Mouse (Mus musculus) liver, adult (tissue): ENCODE results near the gene Spag5.

Experiments used
- GATA4 ChIP-seq: IDR thresholded peaks from 2 replicates; pipeline ENCODE4 v1.6.1; 2014; ENCODE audit warnings: mild to moderate bottlenecking, low read length; ENCODE audit not compliant: insufficient replicate concordance

Spag5 gene

DNA sequence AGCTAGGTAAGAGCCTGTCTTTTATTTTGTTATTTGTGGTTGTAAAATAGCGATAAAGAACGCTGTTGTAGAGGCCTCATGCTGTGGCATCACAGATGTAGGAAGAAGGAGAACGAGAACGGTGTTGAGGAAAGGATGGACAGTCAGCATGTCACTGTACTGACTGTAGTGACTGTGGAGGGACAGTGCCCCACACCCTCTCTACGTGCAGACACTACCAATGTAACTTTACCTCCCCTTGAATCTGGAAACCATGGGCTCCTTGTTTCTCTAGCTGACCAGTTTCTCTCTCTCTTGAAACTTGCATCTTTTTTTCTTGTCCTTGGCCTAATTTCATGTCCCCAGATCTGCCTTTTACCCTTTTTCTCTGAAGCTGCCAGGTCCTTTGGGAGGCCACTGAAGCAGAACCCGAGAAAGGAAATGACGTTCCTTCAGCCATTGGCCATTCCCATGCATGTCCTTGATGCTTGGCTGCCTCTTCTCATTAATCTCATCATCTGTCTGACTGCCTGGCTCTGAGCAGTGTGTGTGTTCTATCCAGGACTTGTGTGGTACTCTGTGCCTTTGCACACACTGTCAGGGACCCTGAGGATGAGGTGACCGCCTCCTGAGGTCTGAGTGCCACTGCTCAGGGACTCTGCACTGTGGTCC is 9.7 kb downstream of the Spag5 start:
- TF ChIP-seq GATA4, result no peak

DNA sequence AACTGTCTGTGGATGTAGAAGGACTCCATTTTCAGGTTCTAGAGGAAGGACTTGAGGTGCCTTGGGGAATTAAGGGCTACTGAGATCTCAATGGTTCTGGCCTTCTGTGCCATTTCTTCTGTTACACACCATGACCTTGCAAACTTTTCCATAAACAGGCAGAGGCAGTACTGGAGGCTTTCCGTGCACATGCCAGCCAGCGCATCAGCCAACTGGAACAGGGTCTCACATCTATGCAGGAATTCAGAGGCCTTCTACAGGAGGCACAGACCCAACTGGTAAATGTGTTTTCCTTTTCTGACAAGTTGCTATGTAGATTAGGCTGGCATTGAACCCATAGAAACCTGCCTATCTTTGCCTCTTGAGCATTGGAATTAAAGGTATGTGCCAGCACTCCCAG is 12.3 kb downstream of the Spag5 start:
- no peak for TF ChIP-seq GATA4

DNA sequence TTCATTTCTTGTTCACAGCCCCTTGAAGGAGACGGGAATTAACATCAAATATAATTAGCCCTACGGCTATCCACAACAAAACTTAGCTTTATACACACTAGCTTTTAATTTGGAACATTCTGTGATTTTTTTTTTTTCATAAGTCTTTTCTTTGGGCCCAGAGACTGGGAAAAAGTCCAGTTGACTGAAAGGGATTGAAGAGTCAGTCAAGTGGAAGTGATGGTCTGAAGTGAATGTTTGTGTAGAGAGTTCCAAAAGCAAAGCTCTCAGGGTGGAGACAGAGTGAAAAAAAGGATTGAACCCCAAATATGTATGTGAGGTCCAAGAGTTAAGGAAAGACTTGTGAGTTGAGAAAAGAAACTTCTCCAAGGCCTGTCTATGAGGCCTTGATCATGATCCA is 17.1 kb downstream of the Spag5 start:
- TF ChIP-seq GATA4, result no peak

DNA sequence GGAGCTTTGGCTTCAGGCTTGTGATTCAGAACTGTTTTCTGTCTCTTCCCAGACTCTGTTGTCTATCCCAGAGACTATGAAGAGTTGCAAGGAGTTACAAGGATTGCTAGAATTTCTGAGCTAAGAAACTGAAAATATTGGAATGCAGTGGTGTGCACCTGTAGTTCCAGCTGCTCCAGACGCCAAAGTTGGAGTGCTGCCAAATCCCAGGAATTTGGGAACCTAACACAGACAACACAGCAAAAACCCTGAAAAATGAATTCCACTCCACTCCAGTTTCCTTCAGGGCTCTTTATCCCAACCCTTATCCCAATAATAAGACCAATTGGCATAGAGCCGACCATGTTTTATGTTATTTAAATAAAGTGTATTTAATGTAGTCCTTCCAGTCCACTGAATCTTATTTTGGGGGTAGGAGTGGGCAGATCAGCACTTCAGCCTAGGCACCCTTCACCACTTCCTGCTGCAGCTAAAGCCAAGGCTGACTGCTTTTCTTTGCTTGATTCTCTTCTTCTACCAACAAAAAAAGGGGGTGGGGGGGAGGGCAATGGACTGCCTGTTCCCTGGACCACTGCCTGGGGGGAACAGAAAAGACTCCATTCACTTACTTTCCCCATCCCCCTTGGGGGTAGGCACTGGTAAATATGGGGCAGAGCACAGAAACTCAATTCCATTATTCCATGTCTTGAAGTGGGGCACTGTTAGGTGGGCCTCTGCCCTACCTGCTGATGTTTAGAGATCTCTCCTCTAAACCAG is 20.9 kb downstream of the Spag5 start:
- no peak for TF ChIP-seq GATA4

DNA sequence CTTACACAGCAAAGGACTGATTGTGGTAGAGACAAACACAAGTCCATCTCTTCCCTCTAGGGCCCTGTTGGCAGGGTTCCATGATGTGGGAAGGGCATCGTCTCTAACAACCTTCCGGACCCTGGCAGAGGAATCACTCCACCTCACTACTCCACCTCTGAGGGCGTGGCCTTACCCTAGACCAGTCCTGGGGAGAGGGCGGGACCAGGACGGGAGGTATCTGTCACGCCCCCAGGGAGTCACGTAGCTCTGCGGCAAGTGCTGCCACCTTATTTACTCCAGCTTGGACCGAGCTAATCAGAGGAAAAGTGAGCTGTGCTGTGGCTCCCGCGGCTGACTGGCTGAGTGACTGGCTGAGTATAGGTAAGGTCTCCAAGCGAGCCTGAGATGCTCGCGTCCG is 21.5 kb downstream of the Spag5 start, which contains the start of gene Aldoc:
TSS of gene Aldoc (plus strand) at position 109 of the 400 bp plus-strand sequence.
- TF ChIP-seq GATA4, result no peak

DNA sequence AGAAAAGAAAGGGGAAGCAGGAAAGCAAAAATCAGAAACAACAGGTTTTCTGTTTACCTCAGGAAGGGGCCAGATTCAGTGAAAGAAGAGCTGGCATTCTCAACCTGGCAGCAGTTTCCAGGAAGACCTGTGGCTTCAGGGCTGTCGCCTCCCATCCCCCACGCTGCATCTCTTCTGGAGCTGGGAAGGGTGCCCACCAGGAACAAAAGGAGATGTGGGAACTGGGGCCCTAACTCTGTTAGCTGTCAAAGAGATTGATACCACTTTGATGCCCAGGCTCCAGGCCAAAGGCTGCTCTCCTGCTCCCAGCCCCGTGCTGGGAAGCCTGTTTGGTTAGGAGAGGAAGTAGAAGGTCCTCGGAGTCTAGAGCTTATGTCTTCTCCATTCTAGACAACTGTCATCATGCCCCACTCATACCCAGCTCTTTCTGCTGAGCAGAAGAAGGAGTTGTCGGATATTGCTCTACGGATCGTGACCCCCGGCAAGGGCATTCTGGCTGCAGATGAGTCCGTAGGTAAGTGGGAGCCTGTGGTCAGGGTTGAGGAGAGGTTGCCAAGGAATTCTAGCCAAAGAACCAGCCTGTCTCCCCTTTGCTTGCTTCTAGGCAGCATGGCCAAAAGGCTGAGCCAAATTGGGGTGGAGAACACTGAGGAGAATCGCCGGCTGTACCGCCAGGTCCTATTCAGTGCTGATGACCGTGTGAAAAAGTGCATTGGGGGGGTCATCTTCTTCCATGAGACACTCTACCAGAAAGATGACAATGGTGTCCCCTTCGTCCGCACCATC is 22.9 kb downstream of the Spag5 start:
- TF ChIP-seq GATA4, result no peak

DNA sequence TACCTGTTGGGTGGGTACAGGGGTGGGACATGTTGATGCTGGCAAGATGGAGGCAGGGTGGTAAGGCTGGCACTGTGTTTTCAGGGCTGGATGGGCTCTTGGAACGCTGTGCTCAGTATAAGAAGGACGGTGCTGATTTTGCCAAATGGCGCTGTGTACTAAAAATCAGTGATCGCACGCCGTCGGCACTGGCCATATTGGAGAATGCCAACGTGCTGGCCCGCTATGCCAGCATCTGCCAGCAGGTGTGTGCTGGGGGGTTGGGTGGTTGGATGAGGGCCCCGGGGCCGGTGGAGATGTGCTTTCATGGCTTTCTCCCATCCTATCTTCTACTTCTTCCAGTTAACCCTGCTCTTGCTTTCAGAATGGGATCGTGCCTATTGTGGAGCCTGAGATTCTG is 23.6 kb downstream of the Spag5 start:
- no peak for TF ChIP-seq GATA4

DNA sequence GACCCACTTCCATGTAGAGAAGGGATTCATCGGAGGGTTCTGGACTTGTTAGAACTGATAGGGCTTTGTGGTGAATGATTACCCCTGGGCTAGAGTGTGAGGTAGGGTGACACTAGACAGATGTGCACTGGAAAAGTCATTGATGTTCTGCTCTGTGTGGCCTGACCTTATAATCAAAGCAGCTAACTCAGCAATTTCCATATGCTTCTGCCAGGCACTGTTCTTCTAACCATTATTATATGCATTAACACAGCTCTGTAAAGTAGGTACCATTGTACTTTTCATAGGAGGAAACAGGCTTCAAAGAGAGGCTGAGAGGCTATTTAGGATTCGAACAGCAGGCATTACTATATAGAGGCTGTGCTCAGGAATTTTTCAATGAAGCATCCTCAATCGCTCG is 25.9 kb downstream of the Spag5 start:
- no peak for TF ChIP-seq GATA4

DNA sequence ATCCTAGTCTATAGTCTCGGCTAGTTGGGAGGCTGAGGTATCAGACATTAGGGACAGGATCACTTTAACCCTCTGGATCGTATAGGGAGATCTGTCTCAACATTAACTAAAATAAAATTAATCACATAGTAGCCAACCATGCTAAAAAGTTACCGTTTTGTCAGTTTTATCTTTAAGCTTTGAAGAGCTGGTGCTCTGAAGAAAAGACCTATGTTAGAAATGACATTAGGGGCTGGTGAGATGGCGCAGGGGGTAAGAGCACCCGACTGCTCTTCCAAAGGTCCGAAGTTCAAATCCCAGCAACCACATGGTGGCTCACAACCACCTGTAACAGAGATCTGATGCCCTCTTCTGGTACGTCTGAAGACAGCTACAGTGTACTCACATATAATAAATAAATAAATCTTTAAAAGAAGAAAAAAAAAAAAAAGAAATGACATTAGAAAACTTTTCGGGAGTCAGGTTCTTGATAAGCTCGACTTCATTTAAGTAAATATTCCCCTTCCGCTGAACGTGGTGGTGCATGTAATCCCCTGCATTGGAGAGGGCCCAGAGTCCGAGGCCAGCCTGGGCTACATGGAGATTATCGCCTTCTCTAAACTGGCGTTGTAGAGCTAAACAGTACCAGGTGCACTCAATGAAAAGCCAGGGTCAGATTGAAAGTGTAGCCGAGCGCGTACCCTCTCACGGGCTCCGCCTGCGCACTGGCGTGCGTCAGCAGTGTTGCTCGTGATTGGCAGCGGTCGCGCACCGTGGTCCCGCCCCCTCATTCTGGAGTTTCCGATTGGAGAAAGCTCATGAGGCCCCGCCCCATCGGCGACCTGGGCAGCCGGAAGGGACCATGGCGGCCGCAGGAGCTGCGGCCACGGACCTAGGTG is 26.5 kb downstream of the Spag5 start, which contains the start of gene Pigs:
TSS of gene Pigs (plus strand) at position 782 of the 878 bp plus-strand sequence.
- TF ChIP-seq GATA4, result no peak; the same call in 1 of the 2 replicates

DNA sequence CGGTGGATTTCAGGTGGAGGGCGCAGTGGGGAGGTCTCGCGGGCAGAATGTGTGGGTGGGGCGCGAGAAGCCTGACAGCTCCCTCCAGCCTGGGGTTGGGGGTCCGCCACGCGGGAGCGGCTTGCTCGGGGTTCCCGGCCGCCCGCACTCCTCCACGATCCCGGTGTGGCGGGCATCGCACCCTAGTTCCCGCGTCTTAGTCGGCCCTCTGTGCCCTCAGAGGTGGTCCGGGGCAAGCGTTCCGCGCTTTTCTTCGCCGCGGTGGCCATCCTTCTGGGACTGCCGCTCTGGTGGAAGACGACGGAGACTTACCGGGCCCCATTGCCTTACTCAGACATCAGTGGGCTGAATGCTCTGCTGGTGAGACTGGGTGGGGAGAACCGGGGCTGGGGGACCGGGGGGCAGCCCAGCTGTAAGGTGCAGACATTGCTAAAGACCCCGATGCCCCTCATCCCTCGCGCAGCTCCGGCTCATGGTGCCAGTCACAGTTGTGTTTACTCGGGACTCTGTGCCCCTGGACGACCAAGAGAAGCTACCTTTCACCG is 27.3 kb downstream of the Spag5 start:
- TF ChIP-seq GATA4, result no peak

DNA sequence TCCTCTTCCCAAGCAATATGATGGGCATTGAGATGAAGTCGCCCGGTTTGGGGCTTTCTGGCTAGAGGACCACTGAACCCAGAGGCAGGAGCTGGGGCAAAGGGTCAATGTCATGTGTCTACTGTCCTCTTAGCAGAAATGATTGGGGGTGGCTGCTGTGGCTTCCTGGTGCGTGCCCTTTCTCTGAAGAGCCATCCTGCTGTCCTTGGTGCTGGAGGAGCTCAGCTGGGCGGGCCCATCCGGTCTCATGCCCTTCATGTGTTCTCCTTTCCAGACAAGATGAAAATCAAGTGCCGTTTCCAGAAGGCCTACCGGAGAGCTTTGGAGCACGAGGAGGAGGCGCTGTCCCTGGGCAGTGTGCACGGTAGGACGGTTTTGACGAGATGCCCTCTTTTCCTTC is 31.3 kb downstream of the Spag5 start:
- TF ChIP-seq GATA4, result no peak

DNA sequence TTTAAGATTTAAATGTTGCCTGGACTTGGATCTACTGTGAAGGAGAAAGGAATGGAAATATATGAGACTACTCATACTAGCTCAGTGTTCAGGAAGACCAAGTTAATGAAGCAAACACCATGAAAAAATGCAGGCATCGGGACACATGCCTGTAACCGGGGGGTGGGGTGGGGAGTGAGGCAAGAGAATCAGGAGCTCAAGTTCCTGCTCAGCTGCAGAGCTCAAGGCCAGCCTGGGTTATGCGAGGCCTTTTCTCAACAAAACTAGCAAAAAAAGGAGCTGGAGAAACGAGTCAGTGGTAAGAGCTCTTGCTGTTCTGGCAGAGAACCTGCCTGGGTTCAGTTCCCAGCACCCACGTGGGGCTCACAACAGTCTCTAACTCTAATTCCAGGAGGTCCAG is 32.7 kb downstream of the Spag5 start:
- no peak for TF ChIP-seq GATA4

DNA sequence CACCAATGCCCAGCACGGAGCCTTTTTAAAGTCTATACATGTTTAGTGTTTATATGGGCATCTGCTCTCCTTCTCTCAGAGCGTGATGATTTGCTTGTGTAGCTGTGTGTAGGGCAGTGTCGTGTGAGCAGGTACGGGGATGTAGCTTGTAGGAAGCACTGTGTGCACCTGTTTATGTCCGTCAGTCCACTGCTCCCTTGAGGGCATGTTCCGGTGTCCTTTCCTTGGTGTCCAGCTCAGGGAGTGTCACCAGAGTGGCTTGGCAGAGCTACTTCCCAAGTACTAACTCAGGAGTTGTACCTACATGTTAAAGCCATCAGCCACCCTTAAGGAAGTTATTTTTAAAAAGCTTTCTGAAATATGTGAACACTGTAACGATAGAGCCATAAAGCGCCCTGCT is 35.7 kb downstream of the Spag5 start:
- TF ChIP-seq GATA4, result no peak

DNA sequence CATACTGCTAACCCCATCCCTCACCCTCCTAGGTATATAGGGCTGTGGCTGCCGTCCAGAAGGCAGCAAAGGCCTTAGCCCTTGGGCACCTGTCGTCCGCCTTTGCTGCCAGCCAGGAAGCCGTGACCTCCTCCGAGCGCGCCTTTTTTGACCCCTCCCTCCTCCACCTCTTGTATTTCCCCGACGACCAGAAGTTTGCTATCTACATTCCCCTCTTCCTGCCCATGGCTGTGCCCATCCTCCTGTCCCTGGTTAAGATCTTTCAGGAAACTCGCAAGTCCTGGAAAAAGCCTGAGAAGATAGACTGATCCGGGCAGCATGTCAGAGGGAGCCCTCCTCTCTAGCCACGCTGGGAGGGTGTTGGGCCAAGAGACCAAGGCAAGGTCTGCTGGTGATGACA is 40.4 kb downstream of the Spag5 start:
- no peak for TF ChIP-seq GATA4
